Mouse (Mus musculus): ENCODE data around the gene Klhl31.

The Klhl31 gene

DNA sequence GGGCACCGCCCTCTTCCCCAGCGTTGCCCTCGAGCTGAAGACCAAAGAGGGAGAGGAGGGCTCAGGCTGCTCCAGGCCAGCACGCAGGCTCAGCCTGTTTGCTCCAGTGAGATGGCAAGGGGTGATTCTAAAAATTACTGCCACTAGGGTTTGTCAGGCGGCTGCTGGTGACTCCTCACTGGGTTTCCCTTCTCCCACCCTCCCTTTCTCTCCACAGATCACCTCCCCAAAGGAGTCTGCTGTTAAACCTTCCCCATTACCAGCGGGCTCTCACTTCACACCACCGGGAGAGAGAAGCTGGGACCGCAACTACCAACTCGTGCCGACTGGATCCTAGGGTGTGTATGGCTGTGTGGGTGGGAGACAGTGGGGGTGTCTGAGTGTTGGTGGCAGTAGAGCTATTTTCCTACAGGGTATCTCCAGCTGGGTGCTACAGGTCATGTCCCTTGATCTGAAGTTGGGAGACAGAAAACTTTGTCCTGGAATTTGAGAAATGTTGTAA lies at the start of gene Klhl31:
Gene Klhl31 (plus strand): TSS at position 51 of the 502 bp plus-strand sequence.
- DNase-seq = peak; percentile 14

DNA sequence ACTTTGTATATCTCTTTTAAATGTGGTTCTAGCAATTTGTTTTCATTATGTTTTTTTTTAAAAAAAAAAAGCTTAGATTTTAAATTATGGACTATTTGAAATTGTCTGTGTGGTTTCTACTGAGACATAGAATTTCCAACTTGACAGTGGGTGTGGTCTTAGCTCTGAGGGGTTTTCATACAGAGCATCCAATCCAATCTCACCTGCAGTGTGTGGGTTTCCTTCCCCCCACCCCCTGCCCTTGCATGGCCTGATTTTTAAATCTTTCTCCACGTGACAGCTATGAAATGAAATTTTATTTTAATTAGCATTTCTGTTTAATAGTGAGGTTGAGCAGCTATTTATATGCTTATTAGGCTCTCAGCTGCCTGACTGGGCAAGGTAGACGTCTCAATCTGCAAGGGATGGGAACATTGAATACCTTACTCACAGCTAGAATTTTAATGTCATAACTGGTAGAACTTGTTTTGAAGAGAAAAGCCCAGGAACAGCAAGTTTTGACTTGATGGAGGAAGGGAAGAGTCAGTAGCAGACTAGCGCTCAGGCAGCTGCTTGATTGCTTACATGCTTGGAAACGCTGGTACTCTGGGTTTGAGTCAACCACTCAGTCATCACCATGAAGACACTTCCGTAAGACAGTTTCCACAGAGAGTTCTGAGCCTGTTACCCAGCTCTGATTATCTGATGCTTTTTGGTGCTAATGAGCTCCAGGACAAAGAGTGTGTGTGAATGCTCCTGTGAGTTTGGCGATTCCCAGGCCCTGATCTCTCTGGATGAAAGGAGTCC lies 49.3 kb upstream of the Klhl31 start:
- no peak for DNase-seq

GRCm38 (mm10) chr9:77587616-77588015 lies 48.7 kb upstream of the Klhl31 start:
- DNase-seq = no peak

DNA sequence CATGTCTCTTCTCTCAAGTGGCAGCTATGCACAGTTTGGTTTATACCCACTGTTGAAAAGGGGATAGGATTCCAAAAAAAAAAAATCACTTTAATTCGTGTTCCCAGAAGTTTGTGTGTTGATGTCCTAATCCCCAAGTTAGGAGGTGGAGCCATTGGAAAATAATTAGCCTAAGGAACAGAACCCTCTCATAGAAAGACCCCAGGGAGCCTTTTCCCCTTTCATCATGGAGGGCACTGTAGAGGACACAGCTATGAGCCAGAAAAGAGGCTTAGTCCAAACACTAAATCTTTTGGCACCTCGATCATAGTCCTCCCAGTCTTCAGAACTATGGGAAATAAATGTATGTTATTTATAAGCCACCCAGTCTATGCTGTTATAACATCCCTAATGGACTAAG lies 46.8 kb upstream of the Klhl31 start:
- no peak for DNase-seq

GRCm38 (mm10) chr9:77592423-77592822 lies 43.9 kb upstream of the Klhl31 start:
- DNase-seq = no peak

DNA sequence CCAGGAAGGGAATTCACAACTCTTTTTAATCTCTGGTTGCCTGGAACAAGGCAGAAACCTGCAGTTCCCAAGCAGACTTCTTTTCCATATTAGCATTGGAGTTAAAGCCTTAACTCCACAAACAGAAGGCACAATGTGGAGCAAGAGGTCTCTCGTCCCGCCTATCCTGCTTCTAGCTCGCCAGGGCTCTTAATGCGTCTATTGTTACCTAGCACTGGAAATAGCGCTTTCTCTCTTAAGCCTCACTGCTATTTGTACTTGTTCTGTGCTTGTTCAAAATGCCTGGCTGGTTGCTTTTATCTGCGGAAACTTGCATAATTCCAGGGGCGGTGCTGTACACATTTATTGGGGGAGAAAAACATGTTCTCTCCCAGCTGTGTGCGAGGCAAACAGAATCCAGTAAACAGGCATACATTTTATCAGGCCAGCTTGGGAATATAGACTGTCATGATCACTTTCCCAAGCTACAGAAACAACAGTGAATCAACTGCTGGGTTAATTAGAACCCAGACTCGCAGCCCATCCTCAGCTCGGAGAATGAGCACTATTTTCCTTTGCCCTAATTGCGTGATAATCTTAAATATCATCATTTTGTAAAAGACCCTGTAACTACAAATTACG lies 41.2 kb upstream of the Klhl31 start:
- peak; percentile 36 for DNase-seq

DNA sequence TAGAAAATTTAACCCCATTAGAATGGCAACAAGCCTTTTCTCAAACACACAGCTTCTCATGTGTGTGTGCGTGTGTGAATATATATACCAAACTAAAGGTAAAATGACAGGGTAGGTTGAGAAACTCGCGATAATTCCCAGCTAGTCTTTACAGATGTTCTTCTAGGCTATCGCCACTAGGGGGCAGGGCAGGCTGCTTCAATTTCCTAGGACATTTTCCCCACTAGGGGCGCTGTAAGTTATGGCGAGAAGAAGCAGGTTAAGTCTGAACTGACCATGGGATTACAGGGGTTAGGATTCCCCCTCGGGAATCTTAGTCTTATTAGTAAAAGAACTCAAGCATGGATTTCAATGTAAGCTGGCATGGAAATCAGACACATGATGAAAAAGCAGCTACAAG lies 39.9 kb upstream of the Klhl31 start:
- DNase-seq = peak; percentile 87

- no peak for DNase-seq
These were observed 37.7 kb upstream of the Klhl31 start for GRCm38 (mm10) chr9:77598560-77598959.

DNA sequence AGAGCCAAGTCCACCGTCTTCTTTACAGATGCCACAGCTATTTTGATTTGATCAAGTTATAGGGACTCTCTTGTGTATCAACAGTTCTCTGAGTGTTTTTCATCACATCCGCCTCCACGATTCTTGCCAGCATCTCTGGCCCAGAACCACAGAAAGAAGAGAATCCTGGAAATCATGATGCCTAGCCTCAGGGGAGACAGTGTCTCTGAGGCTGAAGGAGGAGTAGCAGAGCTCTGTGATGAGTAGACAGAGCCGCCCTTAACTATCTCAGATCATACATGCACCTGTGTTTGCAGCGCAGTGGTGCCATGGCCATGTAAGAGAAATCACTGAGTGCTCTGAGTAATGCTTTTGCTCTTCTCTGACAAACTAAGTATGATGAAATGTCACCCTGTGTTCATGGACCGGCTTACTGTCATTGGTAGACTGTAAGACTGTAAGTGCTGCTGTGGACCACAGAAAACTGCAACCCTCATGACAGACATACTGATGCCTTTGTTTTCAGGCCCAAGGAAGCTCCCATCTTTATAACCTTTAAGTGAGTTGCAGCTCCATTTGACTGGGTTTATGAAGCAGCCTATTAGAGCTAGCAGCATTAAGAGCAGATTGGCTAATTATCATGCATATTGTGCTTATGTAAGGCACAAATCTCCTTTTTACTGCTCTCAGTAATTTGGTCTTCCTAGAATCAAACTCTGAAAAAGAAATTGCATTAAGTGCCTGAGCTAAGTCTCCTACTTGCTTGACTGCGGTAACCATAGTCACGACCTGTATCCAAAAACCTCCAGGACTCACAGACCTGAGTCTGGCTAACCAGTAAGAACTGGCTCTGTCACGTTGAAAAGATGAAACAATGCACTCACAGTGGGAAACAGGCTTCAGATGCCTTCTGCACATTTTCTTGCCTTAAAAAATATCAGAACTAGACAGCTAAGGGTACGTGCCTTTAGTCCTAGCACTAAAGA lies 33.7 kb upstream of the Klhl31 start:
- no peak for DNase-seq

DNA sequence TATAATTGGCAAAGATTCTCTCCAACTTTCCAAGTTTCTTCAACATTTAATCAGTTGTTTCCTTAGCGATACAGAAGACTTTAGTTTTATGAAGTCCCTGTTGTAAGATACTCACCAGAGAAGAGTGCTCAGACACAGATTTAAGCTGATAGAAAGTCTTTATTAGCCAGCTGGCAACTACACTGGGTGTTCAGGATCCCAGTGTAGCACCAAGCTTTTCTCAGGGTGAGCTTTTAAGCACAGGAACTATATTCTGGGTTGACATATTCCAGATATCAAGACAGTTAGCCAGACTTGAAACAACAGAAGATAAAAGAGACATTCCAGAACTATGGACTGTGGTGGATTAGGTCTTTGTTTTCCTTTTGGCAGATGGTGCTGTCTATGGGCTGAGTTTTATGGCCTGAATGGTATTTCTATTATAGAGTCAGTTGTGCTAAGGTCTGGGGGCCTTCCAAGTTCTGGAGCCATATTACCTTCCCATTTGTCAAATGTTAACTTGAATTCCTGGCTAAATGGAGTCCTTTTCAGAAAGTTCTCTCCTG lies 32.3 kb upstream of the Klhl31 start:
- no peak for DNase-seq

DNA sequence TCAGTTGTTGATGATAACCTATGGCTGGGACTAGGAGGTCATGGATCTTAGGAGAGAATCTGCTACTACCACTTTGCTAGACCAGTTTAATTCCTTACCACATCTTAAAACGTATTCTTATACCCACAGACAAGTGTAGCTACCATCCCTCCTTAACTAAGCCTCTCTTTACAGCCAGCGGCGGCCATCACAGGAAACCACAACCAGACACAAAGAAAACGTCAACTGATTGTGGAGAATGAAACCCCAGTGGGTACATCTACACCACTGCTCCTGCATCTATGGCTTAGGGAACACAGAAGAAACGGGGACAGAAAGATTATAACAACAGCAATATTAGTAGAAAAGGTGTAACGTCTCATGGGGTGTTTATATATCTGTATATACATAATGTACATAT lies 29.0 kb upstream of the Klhl31 start:
- DNase-seq = no peak

DNA sequence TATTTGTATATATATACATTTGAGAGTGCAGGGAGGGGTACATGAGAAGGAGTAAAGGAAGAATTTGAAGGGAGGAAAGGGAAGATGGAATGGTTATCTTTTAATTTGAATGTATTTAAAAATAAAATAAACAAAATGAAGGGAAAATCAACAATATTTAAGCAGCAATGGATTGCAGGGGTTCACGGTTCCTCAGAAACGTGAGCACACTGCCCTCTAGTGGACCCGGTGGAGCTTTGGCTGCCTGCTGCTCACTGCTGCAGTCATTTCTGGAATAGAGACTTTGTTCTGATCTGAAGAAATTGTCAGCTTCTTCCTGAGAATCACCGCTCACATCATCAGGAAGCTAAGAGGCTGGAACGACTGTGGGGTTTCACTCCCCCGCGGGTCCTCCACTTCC lies 28.5 kb upstream of the Klhl31 start:
- DNase-seq = peak; percentile 75

DNA sequence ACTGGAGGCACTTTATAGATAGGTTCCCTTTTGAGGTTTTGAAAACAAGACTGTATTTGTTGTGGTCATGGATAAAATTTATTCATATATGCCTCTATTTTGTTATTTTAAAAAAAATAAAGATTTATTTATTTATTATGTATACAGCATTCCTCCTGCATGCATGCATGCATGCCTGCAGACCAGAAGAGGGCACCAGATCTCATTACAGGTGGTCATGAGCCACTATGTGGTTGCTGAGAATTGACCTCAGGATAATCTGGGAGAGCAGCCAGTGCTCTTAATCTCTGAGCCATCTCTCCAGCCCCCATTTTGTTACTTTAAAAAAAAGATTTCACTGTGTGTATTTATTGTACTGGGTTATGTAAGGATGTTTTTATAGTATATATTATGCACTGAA lies 25.5 kb upstream of the Klhl31 start:
- DNase-seq = peak; percentile 29

DNA sequence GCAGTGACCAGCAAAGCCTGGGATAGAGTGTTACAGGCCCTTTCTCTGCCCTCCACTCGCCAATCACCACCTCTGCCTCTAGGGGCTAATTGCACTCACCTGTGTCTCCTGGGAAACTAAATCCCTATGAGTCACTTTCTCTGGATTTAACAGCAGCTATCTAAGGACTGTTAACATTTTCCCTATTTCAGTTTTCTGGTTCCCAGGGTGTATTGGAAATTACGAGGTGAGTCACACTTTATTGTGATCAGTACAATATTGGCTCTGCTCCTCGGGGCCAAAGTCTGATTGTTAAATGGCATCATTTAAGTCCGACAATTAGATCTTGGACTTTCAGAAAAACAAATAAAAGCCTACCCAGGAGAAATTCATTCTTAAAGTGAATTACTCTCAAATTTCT lies 24.0 kb upstream of the Klhl31 start:
- DNase-seq = no peak

GRCm38 (mm10) chr9:77615868-77616267 lies 20.4 kb upstream of the Klhl31 start:
- no peak for DNase-seq

DNA sequence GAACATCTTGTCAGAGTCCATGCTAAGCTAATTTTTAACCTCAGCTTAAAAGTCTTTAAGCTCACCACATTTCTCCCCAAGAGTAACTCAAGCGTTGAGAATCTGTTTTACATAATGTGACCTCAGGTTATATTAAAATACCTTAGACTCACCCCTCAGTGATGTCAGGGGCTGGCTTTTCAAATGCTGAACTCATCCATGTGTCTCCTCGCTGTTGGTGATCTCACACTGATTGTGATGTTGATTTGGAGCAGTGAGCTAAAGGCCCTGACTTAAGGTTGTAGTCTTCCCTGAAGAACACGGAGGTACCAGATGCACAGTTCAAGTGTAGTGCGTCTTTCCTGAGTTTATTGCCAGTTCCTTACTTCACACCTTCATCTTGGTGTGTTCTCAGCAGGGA lies 19.5 kb upstream of the Klhl31 start:
- no peak for DNase-seq

DNA sequence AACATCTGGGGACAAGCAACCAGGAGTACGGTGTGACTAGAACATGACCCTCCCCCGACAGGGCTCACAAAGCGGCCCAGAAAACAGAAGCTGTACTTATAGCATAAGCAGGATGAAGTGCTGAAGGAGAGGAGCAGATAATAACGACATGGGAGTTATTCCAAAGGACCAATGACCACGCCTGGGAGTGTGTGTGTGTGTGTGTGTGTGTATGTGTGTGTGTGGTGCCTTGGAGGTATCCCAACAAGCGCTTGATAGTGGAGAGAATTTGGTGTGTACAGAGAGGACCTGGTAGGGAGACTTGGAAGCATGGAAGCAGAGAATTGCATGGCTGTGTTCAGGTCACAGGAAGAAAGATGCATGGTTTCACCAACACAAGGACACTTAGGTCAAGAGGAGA lies 18.5 kb upstream of the Klhl31 start:
- DNase-seq = no peak

DNA sequence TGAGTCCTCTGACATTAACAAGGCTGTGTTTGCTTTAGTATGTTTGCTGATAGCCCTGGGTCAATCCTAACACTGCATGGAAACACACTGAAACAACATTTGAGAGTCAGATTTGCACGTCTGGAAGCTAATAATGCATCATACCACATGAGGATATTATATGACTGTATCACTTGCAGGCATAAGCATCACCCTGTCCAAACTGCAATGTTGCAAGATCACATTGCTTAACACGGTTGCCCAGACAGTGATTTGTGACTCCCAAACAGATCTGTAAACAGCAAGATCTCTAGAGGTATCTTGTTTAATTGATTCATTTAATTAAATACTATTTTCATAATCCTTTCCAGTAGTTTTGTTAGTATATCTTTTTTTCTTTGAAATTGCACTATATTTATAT lies 17.9 kb upstream of the Klhl31 start:
- DNase-seq = no peak

DNA sequence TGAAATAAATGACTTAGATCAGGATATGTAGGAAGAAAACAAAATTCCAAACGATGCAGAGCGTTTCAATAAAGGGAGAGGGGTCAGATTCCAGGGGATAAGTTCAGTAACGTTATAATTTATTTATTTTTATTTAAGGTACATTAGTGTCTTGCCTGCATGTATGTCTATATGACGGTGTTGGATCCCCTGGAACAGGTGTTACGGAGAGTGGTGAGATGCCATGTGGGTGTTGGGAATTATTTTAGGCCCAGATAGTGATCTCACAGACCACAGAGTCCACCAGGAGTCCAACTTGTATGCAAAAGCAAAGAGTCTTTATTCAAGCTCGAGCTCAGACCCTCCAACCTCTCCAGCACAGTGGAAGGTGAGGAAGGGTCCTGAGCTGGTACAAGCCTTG lies 16.2 kb upstream of the Klhl31 start:
- DNase-seq = no peak

- DNase-seq = no peak
These were observed 15.8 kb upstream of the Klhl31 start for GRCm38 (mm10) chr9:77620482-77620881.

DNA sequence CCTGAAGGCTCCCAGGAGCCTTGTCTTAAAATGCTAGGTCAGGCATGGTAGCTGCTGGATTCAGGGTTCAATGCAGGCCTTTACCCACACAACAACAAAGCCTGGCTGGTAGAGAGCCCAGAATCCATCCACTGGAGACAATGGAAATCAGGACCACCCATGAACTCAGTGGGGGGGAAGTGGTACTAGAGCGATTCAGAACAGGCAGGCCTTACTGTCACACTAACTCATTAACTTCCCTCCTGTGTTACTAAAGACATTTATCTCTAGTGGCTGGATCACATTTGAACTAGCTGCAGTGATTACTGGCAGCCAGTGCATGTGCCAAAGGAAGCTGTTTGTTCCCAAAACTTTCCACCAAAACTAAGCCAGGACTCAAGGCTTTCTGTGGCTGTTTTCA lies 13.4 kb upstream of the Klhl31 start:
- no peak for DNase-seq

DNA sequence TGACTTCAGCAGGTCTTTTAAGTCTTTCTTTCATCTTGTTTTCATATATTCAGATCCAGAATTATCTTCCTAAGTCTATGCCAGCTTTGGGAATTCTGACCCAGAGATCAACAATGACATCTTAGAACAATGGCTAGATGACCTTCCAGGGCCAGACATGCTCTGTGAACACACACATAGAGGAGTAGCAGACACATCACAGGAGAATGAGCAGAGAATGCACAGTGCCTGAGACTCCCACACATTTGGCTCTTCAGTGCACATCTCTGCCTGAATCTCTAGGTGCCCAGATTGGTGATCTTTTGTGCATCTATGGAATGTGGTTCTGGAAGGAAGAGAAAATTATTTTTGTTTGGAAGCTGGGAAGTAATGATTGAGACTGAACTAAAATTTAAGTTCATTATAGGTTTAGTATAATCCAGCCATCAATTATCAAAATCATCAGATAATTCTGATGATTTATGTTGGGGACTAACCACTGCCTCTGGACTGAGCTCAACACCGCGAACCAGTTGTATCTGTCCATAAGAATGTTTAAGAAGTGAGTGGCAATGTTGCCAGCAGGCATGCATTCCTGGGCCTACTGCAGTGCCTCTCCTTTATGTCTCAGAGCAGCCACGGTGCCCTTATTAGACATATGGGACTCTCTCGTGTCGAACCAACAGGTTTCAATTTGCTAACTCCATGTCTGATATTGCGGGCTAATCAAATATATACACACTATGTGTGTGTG lies 12.8 kb upstream of the Klhl31 start:
- DNase-seq = no peak

Measured in embryo, embryonic 11 days (tissue).